Mouse (Mus musculus): ENCODE data around the gene Akr7a5.

- no peak for TF ChIP-seq MAFK (IDR thresholded peaks at IDR 0.05; ENCODE audit: insufficient read depth, low read depth, low read length)
- no peak for TF ChIP-seq ZC3H11A (IDR thresholded peaks at IDR 0.05; ENCODE audit: borderline replicate concordance, low read depth, low read length)
- no peak for TF ChIP-seq HCFC1 (IDR thresholded peaks at IDR 0.05; ENCODE audit: borderline replicate concordance, insufficient read depth, low read length)
- no peak for TF ChIP-seq CHD2 (IDR thresholded peaks at IDR 0.05; ENCODE audit: low read depth, low read length)
Measured at GRCm38 (mm10) chr4:139297566-139297965, 13.0 kb upstream of the Akr7a5 start.

Data from ES-E14 (cell line).